Mouse (Mus musculus): ENCODE results near the gene Zfp101.

The Zfp101 gene

DNA sequence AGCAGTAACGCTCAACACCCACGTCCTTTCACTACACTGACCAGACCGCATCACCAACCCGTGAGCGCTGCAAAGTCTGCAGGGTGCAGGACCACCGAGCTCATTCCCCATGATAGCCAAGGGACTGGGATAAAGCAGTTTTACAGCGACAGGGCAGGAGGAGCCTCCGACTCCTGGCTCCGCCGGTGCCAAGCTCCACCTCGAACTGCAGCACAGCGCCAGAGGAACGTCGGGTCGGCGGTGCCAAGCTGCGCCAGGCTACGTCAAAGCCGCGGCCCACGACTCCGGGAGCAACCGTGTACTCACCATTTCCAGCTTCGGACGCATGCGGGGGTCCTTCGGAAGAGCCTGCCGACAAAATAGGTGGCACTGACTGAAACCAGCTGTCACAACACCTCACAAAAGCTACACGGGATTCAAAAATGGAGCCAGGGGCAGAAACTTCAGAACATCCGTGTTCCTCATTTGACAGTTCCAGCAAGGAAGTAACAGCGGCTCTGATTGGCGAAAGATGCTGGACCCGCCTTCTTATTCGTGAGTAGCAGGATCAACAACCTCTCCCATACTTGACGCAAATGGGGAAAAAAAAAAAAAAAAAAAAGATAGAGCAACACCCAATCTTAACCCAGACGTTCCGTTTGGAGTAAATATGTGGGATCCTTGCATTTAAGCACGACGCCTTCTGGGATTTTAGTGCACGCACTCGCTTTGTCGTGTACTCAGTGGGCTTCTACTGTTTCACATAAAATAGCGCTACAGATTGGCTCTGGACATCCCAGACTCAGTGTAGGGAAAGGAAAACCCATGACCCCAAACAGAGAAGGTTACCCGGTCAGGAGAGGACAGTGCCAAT is at the start of gene Zfp101:
Gene Zfp101 (minus strand): TSS at position 460 of the 853 bp plus-strand sequence.
- DNase-seq (ENCODE audit: low spot score in 2 of 2) = peak; percentile 83 to 85

DNA sequence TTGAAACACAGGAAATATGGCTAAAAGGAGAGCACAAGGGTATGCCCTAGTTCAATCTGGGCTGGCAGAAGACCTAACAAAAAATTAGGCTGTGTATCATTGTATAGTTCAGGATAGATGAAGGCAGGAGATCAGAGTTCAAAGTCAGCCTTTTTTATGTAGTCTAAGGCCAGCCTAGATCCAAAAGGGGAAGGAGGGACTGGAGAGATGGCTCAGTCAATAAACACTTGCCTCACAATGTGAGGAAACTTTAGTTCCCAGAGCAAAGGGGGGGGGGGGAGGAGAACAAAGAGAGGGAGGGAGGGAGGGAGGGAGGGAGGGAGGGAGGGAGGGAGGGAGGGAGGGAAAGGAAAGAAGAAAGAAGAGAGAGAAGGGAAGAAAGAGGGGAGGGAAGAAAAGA is 46.7 kb upstream of the Zfp101 start:
- DNase-seq (ENCODE audit: low spot score in 2 of 2) = no peak

DNA sequence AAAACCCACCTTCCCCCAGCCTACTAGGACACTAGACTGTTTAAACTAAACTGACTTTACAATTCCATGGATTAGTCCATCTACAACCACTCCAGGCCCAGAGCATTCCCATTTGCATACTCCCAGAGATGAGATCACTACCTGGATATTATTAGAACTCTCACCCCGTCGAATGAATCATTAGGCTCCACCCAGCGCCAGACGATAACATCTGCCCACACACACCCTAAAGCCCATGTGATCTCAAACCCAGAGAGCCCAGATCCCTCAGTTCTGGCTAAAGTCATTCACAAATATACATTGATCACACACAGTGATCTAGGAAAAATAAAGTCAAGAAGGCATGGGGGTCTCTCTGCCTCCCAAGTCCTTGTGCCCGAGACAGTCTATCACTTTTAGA is 45.5 kb upstream of the Zfp101 start:
- DNase-seq (ENCODE audit: low spot score in 2 of 2) = no peak

DNA sequence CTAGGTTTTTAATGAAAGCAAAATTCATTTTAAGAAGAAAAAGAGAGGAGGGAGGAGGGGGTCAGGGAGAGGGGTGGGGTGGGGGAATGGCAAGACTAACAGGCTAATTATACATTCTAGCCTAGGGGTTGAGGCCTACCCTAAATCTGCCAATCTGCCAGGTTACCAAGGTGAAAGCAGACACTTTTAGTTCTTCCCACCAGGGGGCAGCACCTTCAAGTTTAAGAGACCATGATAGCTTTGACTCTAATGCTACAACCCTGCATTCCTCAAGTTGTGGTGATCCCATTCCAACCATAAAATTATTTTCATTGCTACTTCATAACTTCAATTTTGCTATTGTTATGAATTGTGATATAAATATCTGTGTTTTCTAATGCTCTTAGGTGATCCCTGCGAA is 44.7 kb upstream of the Zfp101 start:
- DNase-seq (ENCODE audit: low spot score in 2 of 2) = peak; percentile 35 to 72

DNA sequence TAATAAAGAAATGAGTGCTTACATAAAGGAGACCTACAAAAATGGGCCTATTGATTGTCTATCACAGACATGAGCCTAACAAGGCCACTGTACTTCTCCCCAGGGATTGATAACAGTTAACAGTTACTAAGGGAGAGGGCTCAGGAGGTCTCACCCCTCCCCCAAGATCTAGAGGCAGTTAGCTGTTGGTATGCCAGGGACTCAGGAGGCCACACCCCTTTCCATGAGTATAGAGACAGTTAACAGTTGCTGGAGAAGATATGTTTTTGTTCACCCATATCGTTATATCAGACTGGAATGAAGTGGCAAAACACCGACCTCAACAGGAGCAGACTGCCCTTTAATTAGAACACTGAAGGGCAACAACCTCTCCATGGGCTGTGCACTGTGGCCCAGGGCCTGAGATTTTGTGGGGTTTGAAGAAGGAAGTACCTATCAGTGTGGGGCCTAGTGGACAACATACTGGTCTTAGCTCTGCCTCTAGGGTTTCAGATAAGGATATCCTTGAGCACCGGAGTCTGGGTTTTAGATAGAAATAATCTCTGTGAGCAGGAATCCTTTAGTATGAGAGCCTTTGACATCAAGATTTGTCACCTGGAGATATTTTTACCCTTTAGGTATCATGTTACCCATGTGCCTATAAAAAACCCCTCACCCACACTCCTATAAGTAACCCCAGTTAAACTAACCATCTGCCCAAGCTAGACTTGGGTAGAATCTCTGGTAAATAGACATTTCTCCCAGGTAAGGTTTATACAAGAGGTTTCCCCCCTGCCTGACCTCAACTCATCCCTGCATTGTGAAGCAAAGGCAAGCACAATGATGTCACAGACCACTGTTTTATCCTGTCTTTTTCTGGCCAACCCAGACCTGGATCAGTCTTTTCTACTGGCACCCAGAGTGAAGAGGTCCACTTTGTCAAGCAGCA is 37.8 kb upstream of the Zfp101 start, which contains the start of gene Actl9:
Gene Actl9 (plus strand): TSS at position 878 of the 928 bp plus-strand sequence.
- no peak for DNase-seq (ENCODE audit: low spot score in 2 of 2)

DNA sequence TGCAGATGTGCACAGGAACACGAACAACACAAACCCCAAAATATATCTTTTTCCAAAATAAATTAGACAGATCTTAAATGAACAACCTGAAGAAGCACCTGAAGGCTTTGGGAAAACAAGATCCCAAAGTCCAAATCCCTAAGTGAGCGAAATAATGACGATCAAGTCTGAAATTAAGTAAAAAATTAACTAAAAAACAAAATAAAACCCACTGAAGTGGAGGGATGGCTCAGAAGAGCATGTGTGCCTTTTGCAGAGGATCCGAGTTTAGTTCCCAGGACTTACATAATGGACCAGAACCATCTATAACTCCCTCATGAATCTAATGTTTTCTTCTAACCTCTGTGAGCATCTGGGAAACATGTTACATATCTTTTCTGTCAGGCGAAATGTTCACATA is 2.2 kb downstream of the Zfp101 start:
- no peak for DNase-seq (ENCODE audit: low spot score in 2 of 2)

DNA sequence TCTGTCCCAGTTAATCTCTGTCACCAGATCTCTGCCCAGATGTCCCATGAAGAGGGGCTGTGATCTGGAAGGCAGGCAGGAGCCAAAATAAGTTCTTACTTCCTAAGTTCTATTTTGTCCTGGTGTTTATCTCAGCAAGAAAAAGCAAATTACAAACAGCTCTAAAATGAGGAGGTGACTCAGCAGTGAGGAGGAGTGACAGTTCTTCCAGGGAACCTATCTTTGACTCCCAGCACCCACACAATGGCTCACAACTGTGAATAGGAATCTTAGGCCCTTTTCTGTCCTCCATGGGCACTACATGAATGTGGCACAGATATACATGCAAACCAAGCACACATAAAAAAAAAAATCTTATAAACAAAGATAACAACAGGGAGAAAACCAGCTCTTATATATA is 8.7 kb downstream of the Zfp101 start:
- DNase-seq (ENCODE audit: low spot score in 2 of 2) = no peak

DNA sequence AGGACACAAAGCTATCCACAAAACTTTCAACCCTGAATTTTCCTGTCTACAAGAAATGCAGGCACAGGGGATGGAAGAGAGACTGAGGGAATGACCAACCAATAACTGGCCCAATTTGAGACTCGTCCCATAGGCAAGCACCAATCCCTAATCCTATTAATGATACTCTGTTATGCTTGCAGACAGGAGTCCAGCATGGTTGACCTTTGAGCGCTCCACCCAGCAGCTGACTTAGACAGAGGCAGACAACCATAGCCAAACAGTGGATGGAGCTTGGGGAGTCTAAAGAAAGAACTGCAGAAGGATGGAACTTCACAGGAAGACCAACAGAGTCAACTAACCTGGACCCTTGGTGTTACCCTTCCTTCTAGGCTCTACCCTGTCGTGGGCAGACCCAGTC is 21.6 kb downstream of the Zfp101 start:
- DNase-seq (ENCODE audit: low spot score in 2 of 2) = no peak

DNA sequence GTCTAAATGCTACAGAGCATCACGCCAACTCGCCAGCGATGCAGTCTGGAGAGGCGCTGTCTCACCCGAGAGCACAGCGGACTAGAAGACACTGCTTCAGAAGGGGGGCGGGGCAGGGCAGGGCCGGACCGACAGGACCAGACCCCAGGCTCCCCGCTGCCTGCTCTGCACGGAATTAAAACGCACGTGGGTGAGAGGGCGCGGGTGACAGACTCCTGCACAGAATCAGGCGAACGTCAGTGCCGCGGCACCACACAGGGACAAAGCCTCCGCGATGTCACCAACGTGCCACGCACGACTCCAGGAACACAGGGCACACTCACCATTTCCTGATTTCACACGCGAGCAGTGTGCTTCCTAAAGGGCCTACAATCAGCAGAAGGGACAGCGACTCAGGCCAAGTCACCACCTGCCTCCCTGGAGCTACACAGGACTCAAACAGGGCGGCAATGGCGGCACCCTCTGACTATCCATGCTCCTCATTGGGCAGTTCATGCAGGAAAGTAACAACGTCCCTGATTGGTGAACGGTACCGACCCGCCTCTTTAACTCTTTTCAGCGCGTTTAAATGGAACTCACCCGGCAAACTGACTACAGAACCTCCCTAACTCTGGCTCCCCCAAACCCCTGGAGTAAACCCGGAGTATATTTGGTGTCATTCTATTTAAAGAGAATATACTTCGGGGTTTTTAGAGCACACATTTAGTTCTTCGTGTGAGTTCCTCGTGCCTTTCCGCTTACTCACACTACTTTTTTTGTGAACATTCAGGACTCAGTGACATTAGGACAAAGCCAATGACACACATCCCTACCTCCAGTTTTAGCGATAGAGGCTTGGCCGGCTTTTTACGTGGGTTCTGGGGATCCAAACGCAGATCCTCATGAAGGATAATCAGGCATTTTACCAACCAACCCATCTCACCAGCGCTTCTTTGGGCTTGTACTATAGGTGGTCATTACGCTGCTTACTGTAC is 35.7 kb downstream of the Zfp101 start, which contains the start of gene Zfp81:
Gene Zfp81 (minus strand): TSS at position 468 of the 974 bp plus-strand sequence.
- peak; percentile 71 to 79 for DNase-seq (ENCODE audit: low spot score in 2 of 2)

DNA sequence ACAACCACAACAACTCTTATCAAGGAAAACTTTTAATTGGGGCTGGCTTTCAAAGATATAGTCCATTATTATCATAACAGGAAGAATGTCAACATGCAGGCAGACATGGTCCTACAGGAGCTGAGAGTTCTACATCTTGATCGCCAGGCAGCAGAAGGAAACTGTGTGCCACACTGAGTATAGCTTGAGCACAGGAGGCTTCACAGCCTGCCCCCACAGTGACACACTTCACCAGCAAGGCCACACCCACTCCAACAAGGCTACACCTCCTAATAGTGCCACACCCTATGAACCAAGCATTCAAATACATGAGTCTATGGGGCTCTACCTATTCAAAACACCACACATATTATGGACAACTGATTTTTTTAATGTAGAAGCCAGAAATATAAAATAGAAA is 41.5 kb downstream of the Zfp101 start:
- no peak for DNase-seq (ENCODE audit: low spot score in 2 of 2)

Data from urinary bladder, postnatal 4 days (tissue).